In the genomic region with DNA sequence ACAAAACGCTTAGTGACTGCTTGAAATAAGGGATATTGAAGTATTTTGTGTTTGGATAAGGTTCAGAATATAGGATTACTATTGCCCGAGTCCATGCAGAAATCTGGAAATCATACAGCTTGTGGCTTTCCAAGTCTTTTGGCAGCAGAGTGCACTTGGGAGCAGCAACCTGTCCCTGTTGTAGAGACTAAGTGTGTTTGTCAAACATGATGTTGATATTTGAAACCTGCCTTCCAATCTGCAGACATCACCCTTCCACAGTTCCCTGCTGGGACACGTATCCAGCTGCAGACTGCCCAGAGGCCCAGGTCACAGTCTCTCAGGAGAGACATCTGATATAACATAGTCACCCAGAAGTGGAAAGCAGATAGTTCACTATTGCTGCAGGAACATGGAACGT, we compare ENCODE assay signal across 21 mouse cellular contexts.
DNase-seq lines count a peak whose midpoint lies in the region; ATAC-seq and TF ChIP-seq lines count a peak whose summit lies in the region.
"Had no signal": no experiment of that assay in that cellular context is flagged by ENCODE, and none has a peak within 500 bp of the region (broad histone marks: within the 10 kb centered on the region; RNA-seq: fewer than 3 reads in every experiment).

No protein-coding gene starts in this region.

- peaks cover 5% of the 10 kb centered on the region for H3K36me3 ChIP-seq in heart, adult 2 months (ENCODE audit: control insufficient read depth, insufficient read depth, low read length)
- no peaks in the 10 kb centered on the region for H3K36me3 ChIP-seq in heart, embryonic 11.5 days (ENCODE audit: control insufficient read depth, insufficient read depth, low read length)
- H3K36me3 ChIP-seq in embryonic facial prominence, embryonic 13.5 days = no peaks in the 10 kb centered on the region
- H3K36me3 ChIP-seq in limb, embryonic 14.5 days (ENCODE audit: control insufficient read depth, insufficient read depth, low read length) = no peaks in the 10 kb centered on the region
- no peaks in the 10 kb centered on the region for H3K36me3 ChIP-seq in liver, postnatal 0 days (replicated peaks; ENCODE audit: insufficient read depth, low read length)
- H3K36me3 ChIP-seq: forebrain, embryonic 10.5 days; hindbrain, embryonic 15.5 days; midbrain, embryonic 12.5 days; neural tube, embryonic 15.5 days had no signal

- no peak for TF ChIP-seq CTCF in heart, adult 2 months (IDR thresholded peaks at IDR 0.05)
- no peak for TF ChIP-seq CTCF in liver, postnatal 0 days (IDR thresholded peaks at IDR 0.05; ENCODE audit: low read depth)

- no peak for DNase-seq in heart, adult 2 months
- peak; percentile 23 for DNase-seq in 3T3-L1 (ENCODE audit: low read depth, low spot score)
- peak; percentile 71 for DNase-seq in limb, embryonic 14.5 days (ENCODE audit: low spot score)
- no peak for DNase-seq in liver, postnatal 0 days
- DNase-seq in thymus, postnatal 36 days = no peak
- DNase-seq: adrenal gland, adult 8-10 months; cerebellum, adult 11-12 months; cerebellum, postnatal 14 days; lung, adult 2 months; right cerebral cortex, adult 18-20 months had no signal

- H3K9me3 ChIP-seq in heart, embryonic 11.5 days (replicated peaks; ENCODE audit: control insufficient read depth, low read length) = no peaks in the 10 kb centered on the region
- H3K9me3 ChIP-seq in embryonic facial prominence, embryonic 13.5 days = no peaks in the 10 kb centered on the region
- no peaks in the 10 kb centered on the region for H3K9me3 ChIP-seq in limb, embryonic 14.5 days (ENCODE audit: control insufficient read depth, low read length)
- H3K9me3 ChIP-seq in liver, postnatal 0 days (ENCODE audit: low read length) = no peaks in the 10 kb centered on the region
- H3K9me3 ChIP-seq: forebrain, embryonic 10.5 days; hindbrain, embryonic 15.5 days; midbrain, embryonic 12.5 days; neural tube, embryonic 15.5 days had no signal

- TF ChIP-seq POLR2A in heart, adult 2 months (IDR thresholded peaks at IDR 0.05; ENCODE audit: insufficient read depth, low read depth, low read length) = no peak
- no peak for TF ChIP-seq POLR2A in limb, embryonic 14.5 days (IDR thresholded peaks at IDR 0.05; ENCODE audit: borderline replicate concordance, extremely low read depth, insufficient read depth, insufficient read length)

- no peak overlapping the region for H3K4me3 ChIP-seq in heart, adult 2 months
- H3K4me3 ChIP-seq in heart, embryonic 11.5 days (ENCODE audit: low read depth, low read length) = no peak overlapping the region
- no peak overlapping the region for H3K4me3 ChIP-seq in embryonic facial prominence, embryonic 13.5 days
- H3K4me3 ChIP-seq in limb, embryonic 14.5 days (replicated peaks; ENCODE audit: low read length) = no peak overlapping the region
- H3K4me3 ChIP-seq in liver, postnatal 0 days (ENCODE audit: low read depth, low read length) = no peak overlapping the region
- H3K4me3 ChIP-seq: forebrain, embryonic 10.5 days; hindbrain, embryonic 15.5 days; left cerebral cortex, adult 2 months; midbrain, embryonic 12.5 days; neural tube, embryonic 15.5 days had no signal

- no peak overlapping the region for H3K9ac ChIP-seq in heart, adult 2 months (ENCODE audit: low read depth, low read length)
- no peak overlapping the region for H3K9ac ChIP-seq in heart, embryonic 11.5 days (ENCODE audit: low read depth, low read length)
- H3K9ac ChIP-seq in embryonic facial prominence, embryonic 13.5 days = no peak overlapping the region
- H3K9ac ChIP-seq in limb, embryonic 14.5 days (ENCODE audit: low read depth, low read length, severe bottlenecking) = no peak overlapping the region
- no peak overlapping the region for H3K9ac ChIP-seq in liver, postnatal 0 days (replicated peaks)
- H3K9ac ChIP-seq: hindbrain, embryonic 15.5 days; midbrain, embryonic 12.5 days; neural tube, embryonic 15.5 days had no signal

- H3K4me1 ChIP-seq in heart, adult 2 months (ENCODE audit: control insufficient read depth, insufficient read depth, low read length) = peaks cover 3% of the 10 kb centered on the region
- H3K4me1 ChIP-seq in heart, embryonic 11.5 days (ENCODE audit: control insufficient read depth, insufficient read depth, low read length) = no peaks in the 10 kb centered on the region
- peaks cover 31% of the 10 kb centered on the region for H3K4me1 ChIP-seq in embryonic facial prominence, embryonic 13.5 days
- peaks cover 7% of the 10 kb centered on the region; the same call in 1 of the 2 replicates for H3K4me1 ChIP-seq in limb, embryonic 14.5 days (ENCODE audit: control insufficient read depth, insufficient read depth, low read length)
- H3K4me1 ChIP-seq in liver, postnatal 0 days (ENCODE audit: insufficient read depth) = no peaks in the 10 kb centered on the region
- H3K4me1 ChIP-seq: hindbrain, embryonic 15.5 days; midbrain, embryonic 12.5 days; neural tube, embryonic 15.5 days had no signal

- TF ChIP-seq EP300 in heart, adult 2 months (IDR thresholded peaks at IDR 0.05; ENCODE audit: insufficient read depth, low read depth, low read length) = no peak
- no peak for TF ChIP-seq EP300 in liver, postnatal 0 days (IDR thresholded peaks at IDR 0.05; ENCODE audit: low read depth)

- intact Hi-C loops in heart, adult 2 months (cut with DNase I) = loop anchor here (10.0 kb wide), 1 partner anchor 199 kb away; a partner anchor contains a TSS

- WGBS in heart, adult 2 months = 63% methylated on average over 4 of the region's 4 CpGs
- WGBS in heart, embryonic 11.5 days (ENCODE audit: insufficient replicate concordance) = 56% methylated on average over 4 of the region's 4 CpGs
- WGBS in embryonic facial prominence, embryonic 13.5 days = 24% methylated on average over 4 of the region's 4 CpGs
- WGBS in limb, embryonic 14.5 days = 46% methylated on average over 4 of the region's 4 CpGs
- 66% methylated on average over 4 of the region's 4 CpGs for WGBS in liver, postnatal 0 days (ENCODE audit: insufficient replicate concordance)

- H3K4me2 ChIP-seq in heart, embryonic 11.5 days = no peak overlapping the region
- no peak overlapping the region for H3K4me2 ChIP-seq in embryonic facial prominence, embryonic 13.5 days
- no peak overlapping the region for H3K4me2 ChIP-seq in limb, embryonic 14.5 days (replicated peaks; ENCODE audit: low read depth, low read length, severe bottlenecking)
- no peak overlapping the region for H3K4me2 ChIP-seq in liver, postnatal 0 days (ENCODE audit: low read depth, low read length)
- H3K4me2 ChIP-seq: hindbrain, embryonic 15.5 days; liver, embryonic 11.5 days; midbrain, embryonic 12.5 days; neural tube, embryonic 15.5 days had no signal

- H3K27me3 ChIP-seq in heart, adult 2 months (ENCODE audit: control insufficient read depth, insufficient read depth, low read length) = no peaks in the 10 kb centered on the region
- H3K27me3 ChIP-seq in heart, embryonic 11.5 days (ENCODE audit: control insufficient read depth, insufficient read depth, low read length) = no peaks in the 10 kb centered on the region
- H3K27me3 ChIP-seq in embryonic facial prominence, embryonic 13.5 days = no peaks in the 10 kb centered on the region
- no peaks in the 10 kb centered on the region for H3K27me3 ChIP-seq in limb, embryonic 14.5 days (ENCODE audit: control insufficient read depth, insufficient read depth, low read length)
- H3K27me3 ChIP-seq in liver, postnatal 0 days (ENCODE audit: insufficient read depth, low read length) = no peaks in the 10 kb centered on the region
- H3K27me3 ChIP-seq: hindbrain, embryonic 15.5 days; midbrain, embryonic 12.5 days; neural tube, embryonic 15.5 days had no signal

- no peaks in the 10 kb centered on the region for H3K79me2 ChIP-seq in heart, adult 2 months (replicated peaks; ENCODE audit: control insufficient read depth, insufficient read depth, low read length)

- ATAC-seq in heart, embryonic 11.5 days (replicated peaks; ENCODE audit: insufficient number of reproducible peaks, low FRiP score, low TSS enrichment) = no peak
- ATAC-seq in embryonic facial prominence, embryonic 13.5 days (ENCODE audit: insufficient number of reproducible peaks, insufficient read depth, low FRiP score, low TSS enrichment, low read depth) = no peak
- ATAC-seq in limb, embryonic 14.5 days (ENCODE audit: low FRiP score, low read depth) = peak; percentile 73
- ATAC-seq in liver, postnatal 0 days = no peak
- ATAC-seq: activated CD4-positive, CD25-positive, alpha-beta regulatory T cell, adult 4 months; forebrain, embryonic 16.5 days had no signal

- peak overlapping the region; percentile 37 for H3K27ac ChIP-seq in heart, adult 2 months
- H3K27ac ChIP-seq in heart, embryonic 11.5 days (ENCODE audit: low read depth, low read length) = no peak overlapping the region
- H3K27ac ChIP-seq in embryonic facial prominence, embryonic 13.5 days = peak overlapping the region; percentile 61
- peak overlapping the region; percentile 35; the same call in 1 of the 2 replicates for H3K27ac ChIP-seq in limb, embryonic 14.5 days (replicated peaks; ENCODE audit: low read depth, low read length)
- H3K27ac ChIP-seq in liver, postnatal 0 days (ENCODE audit: low read depth) = no peak overlapping the region
- H3K27ac ChIP-seq: forebrain, embryonic 10.5 days; hindbrain, embryonic 15.5 days; kidney, postnatal 0 days; left cerebral cortex, adult 2 months; midbrain, embryonic 12.5 days; neural tube, embryonic 15.5 days had no signal

Comparison
In these comparisons a context has a peak if more than half of its experiments do, and no peak if none do; other contexts are left out.
1. H3K27ac ChIP-seq: peak in heart, adult 2 months (single experiment), embryonic facial prominence, embryonic 13.5 days (single experiment) and limb, embryonic 14.5 days (single experiment); none in heart, embryonic 11.5 days (single experiment) and liver, postnatal 0 days (single experiment).
2. DNase-seq: peak in 3T3-L1 (single experiment) and limb, embryonic 14.5 days (single experiment); none in heart, adult 2 months (0 of 2), liver, postnatal 0 days (single experiment) and thymus, postnatal 36 days (0 of 2).